Mouse (Mus musculus) retina, postnatal 7 days (tissue): ENCODE measurements around the gene Ace.

Experiments used
- DNase-seq: peaks from one replicate; pipeline ENCODE4 v3.0.0-alpha.2; 2012; ENCODE audit warnings: low read depth, low spot score

Gene Ace

DNA sequence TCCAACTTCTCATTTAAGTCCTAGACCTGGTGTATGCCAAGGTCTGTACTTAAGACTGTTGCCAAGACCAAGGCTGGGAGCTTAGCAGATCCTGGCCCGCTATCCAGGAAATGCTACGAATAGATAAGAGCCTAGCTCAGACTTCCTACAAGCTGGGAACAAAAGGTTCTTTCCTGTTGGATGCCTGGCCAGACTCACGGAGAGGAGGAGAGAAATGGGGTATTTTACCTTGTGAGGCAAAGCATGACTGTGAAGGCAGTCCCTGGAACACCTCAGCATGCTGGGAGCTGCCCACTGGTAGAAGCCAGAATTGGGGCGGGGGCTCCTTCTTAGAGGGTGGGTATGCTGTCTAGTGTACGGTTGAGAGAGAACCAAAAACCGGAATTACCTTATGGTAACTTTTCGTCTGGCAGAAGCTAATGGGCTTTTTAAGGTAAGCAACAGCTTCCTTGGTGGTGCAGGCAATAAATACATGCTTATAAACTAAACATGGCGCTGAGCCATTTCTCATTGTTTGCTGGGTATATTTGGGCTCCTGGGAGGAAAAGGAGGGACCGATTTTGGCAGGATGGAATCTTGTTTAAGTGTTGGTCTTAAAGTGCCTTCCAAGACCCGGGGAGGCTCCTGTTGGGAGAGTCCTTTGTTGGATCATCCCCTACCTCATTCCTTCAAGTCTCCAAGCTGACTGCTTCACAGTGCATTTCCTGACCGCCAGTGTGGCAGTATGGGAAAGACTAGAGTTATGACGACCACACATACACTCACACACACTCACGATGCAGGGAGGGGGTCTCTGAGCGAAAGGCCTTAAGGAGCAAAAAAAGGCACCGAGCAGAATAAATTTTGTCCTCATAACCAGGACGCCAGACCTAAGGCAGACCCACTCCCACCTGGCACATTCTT lies 22.7 kb upstream of the Ace start:
- no peak for DNase-seq

DNA sequence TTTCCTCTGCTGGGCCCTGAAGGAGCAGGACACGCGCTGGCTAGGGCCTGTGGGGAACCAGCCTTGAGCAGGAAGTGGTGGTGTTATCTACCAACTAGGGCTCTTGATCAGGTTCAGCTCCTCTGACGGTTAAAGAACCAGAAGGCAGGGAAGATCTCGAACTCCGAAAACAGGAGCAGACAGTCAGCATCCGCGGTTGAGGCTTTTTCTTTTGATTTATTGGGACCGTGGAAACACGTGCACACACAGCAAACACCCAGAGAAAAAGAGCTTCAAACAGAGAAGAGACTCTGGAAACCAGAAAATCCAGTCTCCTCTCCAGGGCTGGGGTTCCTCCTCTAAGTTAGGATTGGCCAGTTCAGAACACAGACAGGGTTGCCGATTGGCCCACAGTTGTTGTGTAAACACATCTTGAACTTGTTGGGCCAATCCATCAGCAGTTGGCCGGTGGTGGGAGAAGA lies 21.0 kb upstream of the Ace start:
- DNase-seq, result no peak

DNA sequence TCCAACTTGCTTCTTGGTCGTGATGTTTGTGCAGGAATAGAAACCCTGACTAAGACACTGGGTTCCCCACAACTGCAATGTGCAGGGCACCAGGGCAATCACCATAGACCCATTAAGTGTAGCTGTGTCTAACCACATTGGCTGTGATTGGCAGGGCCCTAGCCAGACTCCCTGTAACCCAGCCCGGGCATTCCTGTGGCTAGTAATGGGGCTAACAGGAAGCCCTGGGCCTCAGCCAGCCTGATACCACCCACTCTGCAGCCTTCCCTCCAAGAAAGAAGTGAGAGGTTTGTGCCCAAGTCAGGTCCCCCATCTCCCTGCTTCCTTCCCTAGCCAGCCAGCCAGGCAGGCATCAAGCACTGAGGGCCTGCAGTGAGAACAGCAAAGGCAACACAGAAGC lies 19.5 kb upstream of the Ace start:
- DNase-seq, result no peak

DNA sequence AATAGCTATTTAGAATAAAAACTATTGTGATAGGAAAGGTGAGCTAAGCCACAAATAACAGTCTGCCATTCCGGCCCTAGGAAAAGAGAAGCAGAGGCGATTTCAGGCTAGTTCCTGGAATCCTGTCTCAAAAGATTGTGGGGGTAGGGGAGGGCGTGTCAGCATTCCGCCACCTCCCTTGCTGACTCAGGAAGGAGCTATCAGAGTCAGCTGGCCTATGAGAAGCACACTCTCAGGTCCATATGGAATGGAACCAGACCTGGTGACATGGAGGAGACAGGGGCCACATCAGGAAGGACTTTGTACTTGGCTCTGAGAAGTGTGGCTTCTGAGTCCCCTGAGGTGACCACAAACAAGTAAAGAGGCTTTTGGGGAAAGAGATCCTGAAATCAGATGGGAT lies 17.2 kb upstream of the Ace start:
- no peak for DNase-seq

DNA sequence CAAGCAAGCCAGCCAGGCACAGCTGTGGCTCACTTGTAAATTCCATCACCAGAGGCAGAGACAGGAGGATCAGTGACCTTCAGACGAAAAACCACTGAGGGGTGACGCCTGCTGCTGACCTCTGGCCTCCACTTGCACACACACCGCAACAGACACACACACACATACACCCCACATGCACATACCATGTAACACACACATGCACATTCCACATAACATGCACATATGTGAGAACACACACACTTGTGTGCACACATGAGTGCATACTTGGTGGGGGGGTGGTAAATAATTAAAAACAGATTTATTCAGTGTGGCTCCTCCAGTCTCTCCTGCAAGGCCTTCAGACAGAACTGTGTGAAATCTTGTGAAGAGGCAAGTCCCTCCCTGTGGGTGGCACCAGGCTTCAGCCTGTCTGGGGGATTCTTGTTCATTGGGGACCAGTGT lies 16.1 kb upstream of the Ace start:
- DNase-seq, result no peak

DNA sequence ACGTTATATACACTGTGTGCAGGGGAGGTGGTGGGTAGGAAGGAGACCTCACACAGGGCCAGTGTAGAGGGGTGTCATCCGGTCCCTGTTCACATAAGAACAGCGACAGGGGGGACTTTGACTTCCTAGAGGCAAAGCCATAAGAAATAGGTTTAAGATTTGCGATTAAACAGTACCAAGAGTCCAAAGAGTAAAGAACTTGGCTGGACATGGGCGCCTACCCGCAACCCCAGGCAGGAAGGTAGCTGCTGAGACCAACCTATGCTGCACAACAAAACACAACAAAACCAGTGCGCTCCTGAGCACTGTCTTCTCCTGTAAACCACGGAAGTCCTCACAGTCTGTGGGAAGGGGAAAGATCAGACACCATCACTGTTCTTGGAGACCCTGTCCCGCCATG lies 15.6 kb upstream of the Ace start:
- DNase-seq, result no peak

DNA sequence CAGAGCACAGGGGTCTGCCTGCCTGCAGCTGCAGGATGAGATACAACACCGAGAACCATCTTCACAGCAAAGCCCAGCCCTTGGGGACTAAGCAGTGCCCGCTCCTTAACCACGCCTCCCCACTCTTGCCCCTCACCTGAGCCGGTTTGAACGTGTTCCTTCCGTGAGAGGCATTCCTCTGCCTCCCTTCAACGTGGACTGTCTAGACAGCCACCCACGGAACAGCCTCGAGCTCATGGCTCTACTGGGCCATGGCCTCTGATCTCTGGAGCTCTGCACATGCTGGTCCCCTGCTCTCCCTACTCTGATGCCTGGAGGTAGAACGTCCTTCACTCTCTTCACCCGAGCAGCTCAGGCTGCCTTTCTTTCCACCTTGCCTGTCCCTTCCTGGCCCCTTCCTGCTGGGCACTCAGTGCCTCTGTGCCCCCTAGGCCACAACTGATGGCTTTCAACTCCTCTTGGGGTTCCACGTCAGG lies 14.8 kb upstream of the Ace start, which contains the start of gene Cyb561:
Cyb561 (minus strand) TSS at position 426 of the 476 bp plus-strand sequence.
- no peak for DNase-seq

DNA sequence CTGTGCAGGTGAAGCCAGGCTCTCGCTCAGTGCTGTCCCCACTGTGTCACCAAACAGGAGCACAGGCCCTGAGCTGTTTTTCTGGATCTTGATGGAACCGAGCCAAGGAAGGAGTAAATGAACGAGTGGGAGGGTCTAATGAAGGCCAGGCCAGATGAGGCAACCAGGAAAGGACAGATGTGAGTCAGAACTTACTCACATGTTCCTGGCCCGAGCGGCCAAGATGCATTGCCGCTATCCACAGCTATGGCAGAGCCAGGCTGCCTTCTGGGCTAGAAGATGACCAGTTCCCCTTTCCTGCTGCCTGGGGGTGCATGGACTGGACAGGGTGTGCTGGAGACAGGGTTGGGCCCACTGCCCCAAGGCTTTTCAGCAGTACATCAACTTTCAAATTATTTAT lies 14.3 kb upstream of the Ace start:
- no peak for DNase-seq

DNA sequence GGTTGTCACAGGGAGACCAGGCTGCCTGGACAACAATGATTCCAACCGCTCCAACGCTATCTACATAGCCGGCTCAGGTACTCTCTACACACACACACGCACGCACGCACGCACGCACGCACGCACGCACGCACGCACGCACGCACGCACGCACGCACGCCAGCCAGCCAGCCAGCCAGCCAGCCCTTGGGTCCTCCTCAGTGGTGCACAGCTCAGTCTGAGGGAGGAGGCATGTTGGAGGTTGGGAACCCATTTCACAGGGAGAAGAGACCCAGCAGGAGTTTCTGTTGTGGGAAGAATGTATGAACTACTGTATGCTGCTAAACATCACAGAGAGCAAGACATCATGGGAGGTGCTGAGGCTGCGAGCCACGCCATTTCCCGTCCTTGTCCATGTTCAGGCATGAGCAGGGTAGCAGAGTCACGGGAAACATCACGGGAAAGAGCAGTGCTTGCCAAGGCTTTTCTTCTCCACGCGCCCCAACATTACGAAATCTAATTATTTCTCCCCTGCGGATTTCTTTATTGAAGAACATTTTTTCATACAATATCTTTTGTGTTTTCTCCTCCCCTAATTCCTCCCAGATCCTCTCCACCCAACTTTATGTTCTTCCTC lies 11.8 kb upstream of the Ace start:
- no peak for DNase-seq

DNA sequence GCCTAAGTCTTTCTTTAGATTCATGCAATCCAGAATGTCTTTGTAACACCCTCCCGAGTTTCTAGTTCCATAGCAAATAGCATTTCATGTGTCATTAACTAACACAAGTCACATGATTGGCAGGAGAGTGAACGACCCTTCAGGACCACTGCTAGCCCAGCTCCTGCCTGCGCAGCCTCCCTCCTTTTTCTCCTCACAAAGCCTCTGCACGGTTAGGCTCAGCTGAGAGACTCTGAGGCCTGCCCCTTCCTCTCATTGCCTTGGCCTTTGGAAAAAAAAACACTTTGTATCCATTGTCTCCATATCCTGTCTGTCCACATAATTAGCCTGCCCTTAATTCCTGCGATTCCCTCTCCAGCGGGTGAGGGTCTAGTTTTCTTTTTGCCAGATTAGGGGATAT lies 10.2 kb upstream of the Ace start:
- no peak for DNase-seq

DNA sequence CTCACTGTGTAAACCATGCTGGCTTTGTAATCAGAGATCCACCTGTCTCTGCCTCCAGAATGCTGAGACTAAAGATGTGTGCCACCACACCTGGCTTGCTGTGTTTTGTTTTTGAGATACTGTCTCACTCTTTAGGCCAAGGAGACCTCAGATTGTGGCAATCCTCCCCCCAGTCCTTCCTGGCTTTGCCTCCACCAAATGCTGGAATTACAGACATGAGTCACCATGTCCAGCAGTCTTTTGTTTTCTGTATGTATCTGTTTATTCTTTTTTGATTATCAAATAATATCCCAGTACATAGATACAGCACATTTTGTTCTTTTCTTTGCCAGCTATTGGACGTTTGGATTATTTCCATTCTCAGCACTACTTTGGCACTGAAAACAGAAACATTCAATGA lies 9.2 kb upstream of the Ace start:
- DNase-seq, result no peak

DNA sequence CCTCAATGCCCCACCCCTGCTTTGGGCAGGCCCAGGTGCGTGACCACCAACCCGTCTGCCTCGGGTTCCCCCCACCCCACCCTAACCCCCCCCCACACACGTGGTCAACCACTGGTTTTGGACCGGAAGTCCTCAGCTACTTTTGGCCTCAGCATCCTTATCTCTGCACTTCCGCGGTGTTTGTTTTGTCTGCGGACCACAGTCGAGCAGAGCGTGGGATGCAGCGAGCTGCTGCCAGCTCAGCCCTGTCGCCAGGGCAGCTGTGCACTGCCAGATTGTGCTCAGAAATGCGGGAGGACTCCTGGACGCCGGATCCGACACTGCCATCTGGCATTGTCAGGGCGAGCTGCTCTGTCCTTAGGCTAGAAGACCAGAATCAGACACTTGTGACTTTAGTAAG lies 8.4 kb upstream of the Ace start:
- no peak for DNase-seq

DNA sequence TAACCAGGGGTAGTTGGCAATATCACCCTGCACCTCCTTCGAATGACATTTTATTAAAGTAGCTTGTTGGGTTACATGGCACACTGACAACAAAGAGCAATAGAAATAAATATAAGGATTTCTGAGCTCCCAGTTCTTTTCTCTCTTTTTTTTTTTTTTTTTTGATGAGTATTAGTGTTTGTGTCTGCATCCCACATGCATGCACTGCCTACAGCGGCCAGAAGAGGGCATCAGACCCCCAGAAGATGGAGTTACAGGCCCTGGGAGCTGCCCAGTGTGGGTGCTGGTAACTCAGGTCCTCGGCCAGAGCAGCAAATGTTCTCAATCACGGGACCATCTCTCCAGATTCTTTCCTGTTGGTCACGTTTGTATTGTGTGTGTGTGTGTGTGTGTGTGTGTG lies 3.1 kb upstream of the Ace start:
- DNase-seq, result no peak

DNA sequence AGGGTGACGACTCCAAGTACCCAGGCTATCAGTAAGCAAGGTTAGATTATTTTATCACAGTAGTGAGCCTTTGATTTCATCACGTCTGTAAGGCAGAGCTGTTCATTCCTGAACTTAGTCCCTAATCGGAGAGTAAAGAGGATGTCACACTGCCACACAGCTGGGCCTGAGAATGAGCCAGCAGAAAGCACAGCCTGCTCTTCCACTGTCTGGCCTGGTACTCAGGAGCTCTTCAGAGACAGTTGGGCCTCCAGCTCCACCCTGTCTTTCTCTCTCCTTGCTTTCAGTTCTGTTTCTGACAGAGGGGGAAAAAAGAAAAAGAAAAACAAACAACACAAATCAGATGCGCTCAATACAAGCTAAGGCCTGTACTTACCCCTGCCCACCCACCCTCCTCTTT lies 1.5 kb upstream of the Ace start:
- no peak for DNase-seq

DNA sequence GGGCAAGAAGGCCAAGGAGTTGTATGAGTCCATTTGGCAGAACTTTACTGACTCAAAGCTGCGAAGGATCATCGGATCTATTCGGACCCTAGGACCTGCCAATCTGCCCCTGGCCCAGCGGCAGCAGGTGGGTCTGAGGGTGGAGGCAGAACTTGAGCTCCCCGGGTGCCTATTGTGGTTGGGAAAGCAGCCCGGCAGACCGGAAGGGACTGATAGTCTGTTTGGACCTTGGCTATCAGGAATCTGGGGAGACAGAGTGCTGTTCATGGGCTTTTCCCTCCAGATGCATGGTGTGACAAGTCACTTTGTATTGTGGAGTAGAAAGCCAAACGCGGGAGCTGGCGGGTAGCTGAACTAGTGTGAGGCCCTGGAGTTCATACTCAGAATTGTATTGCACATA lies 1.2 kb downstream of the Ace start:
- no peak for DNase-seq

DNA sequence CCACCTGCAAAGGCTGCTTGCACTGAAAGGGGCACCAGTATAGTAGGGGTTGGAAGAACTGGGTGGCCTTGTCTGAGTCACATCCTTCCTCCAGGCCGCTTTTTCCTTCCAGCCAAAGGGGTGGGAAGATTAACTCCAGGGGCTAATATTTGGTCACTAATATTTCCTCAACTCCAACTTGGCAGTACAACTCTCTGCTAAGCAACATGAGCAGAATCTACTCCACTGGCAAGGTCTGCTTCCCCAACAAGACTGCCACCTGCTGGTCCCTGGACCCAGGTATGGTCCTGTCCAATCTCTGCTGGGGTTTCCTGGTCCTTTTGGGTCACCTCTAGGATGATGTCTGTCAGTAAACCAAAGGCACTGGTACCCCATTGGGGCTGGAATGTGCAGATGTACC lies 1.8 kb downstream of the Ace start:
- DNase-seq, result no peak

DNA sequence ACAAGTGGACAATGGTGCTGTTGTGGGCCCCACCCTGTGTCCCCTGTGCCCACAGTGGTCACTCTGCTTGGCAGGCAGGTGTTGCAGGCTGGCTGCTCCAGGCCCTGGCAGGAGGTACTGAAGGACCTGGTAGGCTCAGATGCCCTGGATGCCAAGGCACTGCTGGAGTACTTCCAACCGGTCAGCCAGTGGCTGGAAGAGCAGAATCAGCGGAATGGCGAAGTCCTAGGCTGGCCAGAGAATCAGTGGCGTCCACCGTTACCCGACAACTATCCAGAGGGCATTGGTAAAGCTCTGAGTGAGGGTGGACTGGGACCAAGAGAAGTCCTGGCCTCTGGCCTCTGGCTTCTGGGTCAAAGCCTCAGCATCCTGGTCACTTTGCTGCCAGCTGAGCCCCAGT lies 6.8 kb downstream of the Ace start:
- DNase-seq, result no peak

DNA sequence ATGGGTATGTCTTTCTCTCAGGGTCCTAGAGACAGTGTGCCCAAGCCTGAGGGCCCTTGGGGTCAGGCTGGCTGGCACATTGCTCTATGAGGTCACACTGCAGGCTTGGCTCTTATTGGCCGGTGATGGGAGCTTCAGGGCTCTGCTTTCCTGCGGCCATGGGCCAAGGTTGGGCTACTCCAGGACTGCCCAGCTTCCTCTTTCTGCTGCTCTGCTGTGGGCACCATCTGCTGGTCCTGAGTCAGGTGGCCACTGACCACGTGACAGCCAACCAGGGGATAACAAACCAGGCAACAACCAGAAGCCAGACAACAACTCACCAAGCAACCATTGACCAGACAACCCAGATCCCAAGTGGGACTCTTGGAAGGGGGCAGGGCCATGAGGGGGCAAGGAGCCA lies 7.3 kb downstream of the Ace start:
- DNase-seq, result no peak

DNA sequence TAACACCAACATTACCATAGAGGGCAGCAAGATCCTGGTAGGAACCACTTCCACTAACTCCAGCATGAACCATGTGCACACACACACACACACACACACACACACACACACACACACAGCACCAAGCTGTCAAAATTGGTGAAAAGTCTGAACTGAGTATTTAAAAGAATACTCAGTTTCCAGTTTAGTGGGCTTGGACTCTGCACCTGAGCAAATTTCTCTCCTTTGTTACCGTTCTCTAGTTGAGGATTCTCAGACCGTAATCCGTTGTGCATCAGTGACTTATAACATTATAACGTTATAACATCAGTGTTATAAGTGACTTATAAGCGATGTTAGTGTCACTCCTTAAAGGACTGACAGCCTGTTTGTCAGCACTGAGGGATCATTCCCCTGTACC lies 7.9 kb downstream of the Ace start:
- no peak for DNase-seq

DNA sequence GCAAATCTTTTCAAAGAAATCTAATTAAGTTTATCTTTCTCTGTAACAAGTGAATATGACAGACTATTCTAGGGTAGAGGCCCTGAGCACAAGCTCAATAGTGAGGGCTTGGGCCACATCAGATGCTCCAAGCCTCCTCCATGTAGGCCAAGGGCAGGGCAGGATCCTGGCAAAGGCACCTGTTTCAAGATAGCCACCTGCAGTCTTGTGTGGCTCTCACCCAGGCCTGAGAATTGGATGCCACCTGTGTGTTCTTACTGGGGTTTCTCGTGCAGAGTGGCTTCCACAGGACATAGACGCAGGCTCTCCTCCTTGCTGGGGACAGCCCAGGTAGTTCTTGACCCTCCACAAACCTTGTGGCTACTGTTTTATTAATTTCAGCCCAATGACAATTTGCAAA lies 10.5 kb downstream of the Ace start:
- DNase-seq, result no peak

DNA sequence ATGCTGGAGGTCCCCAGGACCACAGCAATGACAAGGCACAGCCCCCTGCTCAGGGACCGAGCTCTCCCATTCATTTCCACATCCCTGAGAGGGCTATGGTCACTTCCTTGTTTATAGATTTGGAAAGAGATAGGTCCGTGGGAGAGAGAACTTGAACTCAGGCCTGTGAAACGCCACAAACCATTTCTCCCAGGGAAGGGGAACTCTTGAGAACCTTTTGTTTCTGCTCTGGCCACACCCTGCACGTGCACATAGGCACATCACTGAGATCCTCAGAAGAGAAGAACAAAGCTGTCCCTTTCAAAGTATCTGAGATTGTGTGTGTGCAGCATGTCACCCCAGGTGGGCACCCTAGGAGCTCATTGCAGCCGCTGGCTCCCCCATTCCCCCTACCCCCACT lies 10.9 kb downstream of the Ace start:
- no peak for DNase-seq

DNA sequence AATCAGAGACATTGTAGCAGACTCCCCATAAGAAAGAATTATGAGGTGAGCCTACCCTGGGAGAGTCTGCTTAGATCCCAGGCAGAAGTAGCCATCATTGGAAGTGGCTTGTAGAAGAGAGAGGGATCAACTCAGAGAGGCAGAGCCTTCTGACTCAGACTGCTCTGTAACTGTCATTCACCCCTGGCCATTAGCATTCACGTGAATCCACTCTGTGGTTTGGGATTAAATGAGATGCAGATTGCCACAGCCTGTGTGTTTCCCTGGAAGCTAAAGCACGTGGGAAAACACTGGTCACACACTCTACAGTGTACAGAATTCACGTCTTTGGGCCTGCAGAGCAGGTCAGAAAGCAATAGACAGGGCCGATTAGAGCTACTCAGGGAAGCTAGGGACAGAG lies 16.7 kb downstream of the Ace start:
- no peak for DNase-seq

DNA sequence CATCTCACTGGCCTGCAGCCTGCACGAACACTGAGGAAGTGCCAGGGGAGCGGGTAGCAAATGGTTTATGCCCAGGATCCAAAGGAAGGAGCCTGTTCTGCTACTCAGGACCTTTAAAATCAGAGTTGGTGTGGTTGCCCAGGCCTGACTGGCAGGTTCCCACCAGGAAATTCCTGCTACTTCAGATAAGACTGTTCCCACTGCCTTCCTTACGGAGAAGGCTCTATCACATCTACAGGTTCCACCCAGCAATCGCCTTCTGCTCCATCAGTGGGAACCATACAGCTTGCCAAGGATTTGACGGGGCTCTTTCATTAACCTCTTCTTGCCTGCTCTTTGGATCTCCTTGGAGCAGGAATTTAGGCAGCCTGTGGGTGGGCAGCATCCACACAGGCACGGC lies 19.7 kb downstream of the Ace start:
- no peak for DNase-seq
